Mouse (Mus musculus): ENCODE results near the gene Sh2d3c. TPM values are rescaled to one million over a fixed set of nuclear protein-coding genes. Genes with fewer than 3 reads are reported as not detected.

The Sh2d3c gene
- polyA plus RNA-seq (2015; fragmentation: Illumina TruSeq; extraction: RNeasy Lipid Tissue Mini Kit (QIAGEN cat#74804); ENCODE audit: insufficient read depth, low read depth, low replicate concordance): 7.7 TPM

GRCm38 (mm10) chr2:32720681-32721229 is at the start of gene Sh2d3c:
TSS of gene Sh2d3c (plus strand) at chr2:32721055.

GRCm38 (mm10) chr2:32704021-32704421 is 16.8 kb upstream of the Sh2d3c start, which contains the start of gene Fpgs:
TSS of gene Fpgs (minus strand) at chr2:32704145.

GRCm38 (mm10) chr2:32712934-32713817 is 7.7 kb upstream of the Sh2d3c start, which contains the start of gene Cdk9:
TSS of gene Cdk9 (minus strand) at chr2:32713076.

GRCm38 (mm10) chr2:32740916-32741272 is 20.0 kb downstream of the Sh2d3c start, which contains the start of gene 6330409D20Rik:
TSS of gene 6330409D20Rik (minus strand) at chr2:32741016.

GRCm38 (mm10) chr2:32757056-32757845 is 36.4 kb downstream of the Sh2d3c start, which contains the start of gene Tor2a:
TSS of gene Tor2a (plus strand) at chr2:32757234.

DNA sequence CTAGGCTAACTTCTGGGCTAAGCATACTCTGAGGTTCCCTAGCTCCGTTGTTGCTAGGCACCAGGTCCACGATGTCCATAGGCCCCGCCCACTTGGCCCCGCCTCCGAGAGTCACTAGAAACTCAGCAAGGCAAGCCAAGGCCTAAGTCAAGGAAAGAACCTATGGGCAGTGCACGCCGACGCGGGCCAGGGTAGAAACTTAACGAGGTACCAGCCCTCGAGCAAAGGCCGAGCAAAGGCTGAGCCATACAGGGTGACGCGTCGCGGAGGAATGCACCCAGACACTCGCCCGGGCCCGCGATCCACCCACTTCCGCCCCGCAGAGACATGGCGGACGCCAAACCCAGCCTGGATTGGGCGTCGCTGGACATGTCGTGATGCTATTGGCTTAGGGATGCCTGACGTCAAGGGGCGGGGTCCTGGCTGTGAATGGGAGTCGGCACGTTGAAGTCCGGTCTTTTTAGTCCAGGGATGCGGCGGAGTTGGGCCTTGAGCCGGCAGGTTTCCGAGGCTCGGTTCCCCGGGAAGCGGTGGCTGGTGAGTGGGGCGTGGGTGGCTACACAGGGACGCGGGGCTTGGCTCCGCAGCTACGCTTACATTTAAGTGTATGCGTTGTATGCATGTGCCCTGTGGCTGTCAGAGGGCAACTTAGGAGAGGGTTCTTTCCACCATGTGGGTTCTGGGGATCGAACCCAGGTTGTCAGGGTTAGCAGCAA is 54.7 kb downstream of the Sh2d3c start, which contains the start of the genes Ttc16 and Ptrh1:
Ttc16 (minus strand) TSS at position 275 of the 716 bp plus-strand sequence.
Ptrh1 (plus strand) TSS at position 428 of the 716 bp plus-strand sequence.

GRCm38 (mm10) chr2:32784048-32784681 is 63.3 kb downstream of the Sh2d3c start, which contains the start of gene Cfap157:
TSS of gene Cfap157 (minus strand) at chr2:32784428.

Other genes with a start within 250 kb of the Sh2d3c start
- gene Fam102a, start 185.7 kb upstream of the Sh2d3c start, polyA plus RNA-seq (2015; fragmentation: Illumina TruSeq; extraction: RNeasy Lipid Tissue Mini Kit (QIAGEN cat#74804); ENCODE audit: insufficient read depth, low read depth, low replicate concordance): 7.6 TPM
- 30.0 TPM for gene Dpm2, start 150.2 kb upstream of the Sh2d3c start, polyA plus RNA-seq (2015; fragmentation: Illumina TruSeq; extraction: RNeasy Lipid Tissue Mini Kit (QIAGEN cat#74804); ENCODE audit: insufficient read depth, low read depth, low replicate concordance)
- gene Pip5kl1, start 146.3 kb upstream of the Sh2d3c start, polyA plus RNA-seq (2015; fragmentation: Illumina TruSeq; extraction: RNeasy Lipid Tissue Mini Kit (QIAGEN cat#74804); ENCODE audit: insufficient read depth, low read depth, low replicate concordance): not detected
- gene 9430097D07Rik, start 145.4 kb upstream of the Sh2d3c start, polyA plus RNA-seq (2015; fragmentation: Illumina TruSeq; extraction: RNeasy Lipid Tissue Mini Kit (QIAGEN cat#74804); ENCODE audit: insufficient read depth, low read depth, low replicate concordance): not detected
- gene St6galnac4, start 134.0 kb upstream of the Sh2d3c start, polyA plus RNA-seq (2015; fragmentation: Illumina TruSeq; extraction: RNeasy Lipid Tissue Mini Kit (QIAGEN cat#74804); ENCODE audit: insufficient read depth, low read depth, low replicate concordance): 8.7 TPM
- gene St6galnac6, start 121.3 kb upstream of the Sh2d3c start, polyA plus RNA-seq (2015; fragmentation: Illumina TruSeq; extraction: RNeasy Lipid Tissue Mini Kit (QIAGEN cat#74804); ENCODE audit: insufficient read depth, low read depth, low replicate concordance): 8.5 TPM
- gene Ak1, start 99.3 kb upstream of the Sh2d3c start, polyA plus RNA-seq (2015; fragmentation: Illumina TruSeq; extraction: RNeasy Lipid Tissue Mini Kit (QIAGEN cat#74804); ENCODE audit: insufficient read depth, low read depth, low replicate concordance): 4.1 TPM
- gene Eng, start 74.5 kb upstream of the Sh2d3c start, polyA plus RNA-seq (2015; fragmentation: Illumina TruSeq; extraction: RNeasy Lipid Tissue Mini Kit (QIAGEN cat#74804); ENCODE audit: insufficient read depth, low read depth, low replicate concordance): 78.3 TPM
- 25.2 TPM for gene Fpgs, start 16.9 kb upstream of the Sh2d3c start, polyA plus RNA-seq (2015; fragmentation: Illumina TruSeq; extraction: RNeasy Lipid Tissue Mini Kit (QIAGEN cat#74804); ENCODE audit: insufficient read depth, low read depth, low replicate concordance)
- gene Cdk9, start 8.0 kb upstream of the Sh2d3c start, polyA plus RNA-seq (2015; fragmentation: Illumina TruSeq; extraction: RNeasy Lipid Tissue Mini Kit (QIAGEN cat#74804); ENCODE audit: insufficient read depth, low read depth, low replicate concordance): 22.0 TPM
- not detected for gene 6330409D20Rik, start 20.0 kb downstream of the Sh2d3c start, polyA plus RNA-seq (2015; fragmentation: Illumina TruSeq; extraction: RNeasy Lipid Tissue Mini Kit (QIAGEN cat#74804); ENCODE audit: insufficient read depth, low read depth, low replicate concordance)
- 24.0 TPM for gene Tor2a, start 36.2 kb downstream of the Sh2d3c start, polyA plus RNA-seq (2015; fragmentation: Illumina TruSeq; extraction: RNeasy Lipid Tissue Mini Kit (QIAGEN cat#74804); ENCODE audit: insufficient read depth, low read depth, low replicate concordance)
- 0.70 TPM for gene Ttc16, start 54.6 kb downstream of the Sh2d3c start, polyA plus RNA-seq (2015; fragmentation: Illumina TruSeq; extraction: RNeasy Lipid Tissue Mini Kit (QIAGEN cat#74804); ENCODE audit: insufficient read depth, low read depth, low replicate concordance)
- 4.1 TPM for gene Ptrh1, start 54.7 kb downstream of the Sh2d3c start, polyA plus RNA-seq (2015; fragmentation: Illumina TruSeq; extraction: RNeasy Lipid Tissue Mini Kit (QIAGEN cat#74804); ENCODE audit: insufficient read depth, low read depth, low replicate concordance)
- 0.48 TPM for gene Cfap157, start 63.4 kb downstream of the Sh2d3c start, polyA plus RNA-seq (2015; fragmentation: Illumina TruSeq; extraction: RNeasy Lipid Tissue Mini Kit (QIAGEN cat#74804); ENCODE audit: insufficient read depth, low read depth, low replicate concordance)
- gene Stxbp1, start 126.2 kb downstream of the Sh2d3c start, polyA plus RNA-seq (2015; fragmentation: Illumina TruSeq; extraction: RNeasy Lipid Tissue Mini Kit (QIAGEN cat#74804); ENCODE audit: insufficient read depth, low read depth, low replicate concordance): 7.2 TPM
- gene Fam129b, start 155.1 kb downstream of the Sh2d3c start, polyA plus RNA-seq (2015; fragmentation: Illumina TruSeq; extraction: RNeasy Lipid Tissue Mini Kit (QIAGEN cat#74804); ENCODE audit: insufficient read depth, low read depth, low replicate concordance): 14.7 TPM
- 289 TPM for gene Rpl12, start 240.5 kb downstream of the Sh2d3c start, polyA plus RNA-seq (2015; fragmentation: Illumina TruSeq; extraction: RNeasy Lipid Tissue Mini Kit (QIAGEN cat#74804); ENCODE audit: insufficient read depth, low read depth, low replicate concordance)
- gene Lrsam1, start 240.6 kb downstream of the Sh2d3c start, polyA plus RNA-seq (2015; fragmentation: Illumina TruSeq; extraction: RNeasy Lipid Tissue Mini Kit (QIAGEN cat#74804); ENCODE audit: insufficient read depth, low read depth, low replicate concordance): 3.8 TPM

All from pancreas, adult 10 weeks (tissue).